Mouse (Mus musculus): Measurements from ENCODE around the gene Batf2.

GRCm38 (mm10) chr19:6102169-6102853 lies 38.5 kb upstream of the Batf2 start:
- TF ChIP-seq TAL1 (IDR thresholded peaks at IDR 0.05; ENCODE audit: low read length) (no peak), GATA1 (IDR thresholded peaks at IDR 0.05; ENCODE audit: low read length) (no peak)
